Mouse (Mus musculus) layer of hippocampus, postnatal 14 days (tissue): ENCODE measurements around the gene Il1f6. TPM values are rescaled to one million over a fixed set of nuclear protein-coding genes. Genes with fewer than 3 reads are reported as not detected.
"Not testable (repeated sequence)": the region's sequence is repeated elsewhere in the genome, so short reads cannot be mapped to it uniquely, and the experiment has no call there.

Experiments used
- DNase-seq, 2 experiments: peaks; one replicate each; pipeline ENCODE4 v3.0.0; 2021 to 2022; ENCODE audit warnings: low spot score in 2 of 2, mixed read lengths in 1 of 2
- long read RNA-seq, 2 experiments: library from polyadenylated mRNA; stranded (forward); transcript quantifications; one replicate each; pipeline ENCODE4 v2.0.0; 2021
- total RNA-seq, 2 experiments: library from RNA; stranded (reverse); gene quantifications; 2 replicates each; pipeline ENCODE4 v1.2.3; 2021

Il1f6 gene
- not detected for total RNA-seq
- long read RNA-seq, experiment 1: 0 reads
- long read RNA-seq, experiment 2: 0 reads

GRCm38 (mm10) chr2:24215118-24215517 is at the start of gene Il1f6:
Gene Il1f6 (plus strand): TSS chr2:24215418.
- DNase-seq: no peak

- DNase-seq: peak; percentile 17 to 46
Measured at GRCm38 (mm10) chr2:24181683-24182331, 33.4 kb upstream of the Il1f6 start.

- DNase-seq: not testable (repeated sequence)
Measured at GRCm38 (mm10) chr2:24182423-24183147, 32.6 kb upstream of the Il1f6 start.

- DNase-seq: not testable (repeated sequence)
Measured at GRCm38 (mm10) chr2:24184092-24184491, 31.1 kb upstream of the Il1f6 start.

GRCm38 (mm10) chr2:24186176-24186575 is 29.0 kb upstream of the Il1f6 start, which contains the start of gene Il1f9:
Gene Il1f9 (plus strand): TSS chr2:24186476.
- DNase-seq: no peak

- no peak for DNase-seq
Measured at GRCm38 (mm10) chr2:24187585-24187984, 27.6 kb upstream of the Il1f6 start.

GRCm38 (mm10) chr2:24188189-24188588 is 27.0 kb upstream of the Il1f6 start:
- no peak for DNase-seq

- no peak for DNase-seq
Measured at GRCm38 (mm10) chr2:24227191-24227590, 12.0 kb downstream of the Il1f6 start.

GRCm38 (mm10) chr2:24267503-24267902 is 52.3 kb downstream of the Il1f6 start:
- no peak for DNase-seq

GRCm38 (mm10) chr2:24273619-24274018 is 58.4 kb downstream of the Il1f6 start:
- no peak for DNase-seq

GRCm38 (mm10) chr2:24275146-24275545 is 59.9 kb downstream of the Il1f6 start:
- no peak for DNase-seq

Other genes starting within 250 kb of the Il1f6 start
- gene Hnmt, start 166.0 kb upstream of the Il1f6 start, total RNA-seq: 10 to 100 TPM; 25.3 to 26.9 TPM
- not detected for gene Tbpl2, start 118.8 kb upstream of the Il1f6 start, total RNA-seq
- not detected for gene Il1f8, start 62.3 kb upstream of the Il1f6 start, total RNA-seq
- not detected for gene Il1f9, start 28.9 kb upstream of the Il1f6 start, total RNA-seq
- gene Il1f5, start 61.5 kb downstream of the Il1f6 start, total RNA-seq: not detected
- gene Il1f10, start 75.8 kb downstream of the Il1f6 start, total RNA-seq: not detected
- gene Il1rn, start 121.4 kb downstream of the Il1f6 start, total RNA-seq: not detected
- 1 to 10 TPM; 1.2 to 1.8 TPM for gene Psd4, start 152.2 kb downstream of the Il1f6 start, total RNA-seq